Comparison of ENCODE assay signal across 7 mouse cellular contexts in genomic region chr11:97025721-97026344, GRCm38 (mm10). TPM values are rescaled to one million over a fixed set of nuclear protein-coding genes. Genes with fewer than 3 reads are reported as not detected.
DNase-seq lines count a peak whose midpoint lies in the region; ATAC-seq lines count a peak whose summit lies in the region.

No protein-coding gene starts in this region.

- H3K27me3 ChIP-seq in intestine, embryonic 16.5 days (replicated peaks; ENCODE audit: control insufficient read depth, insufficient read depth, low read length): peaks cover 26% of the 10 kb centered on the region
- H3K27me3 ChIP-seq in midbrain, embryonic 11.5 days (ENCODE audit: control insufficient read depth, insufficient read depth, low read length): peaks cover 42% of the 10 kb centered on the region

- peak overlapping the region; percentile 31 for H3K4me3 ChIP-seq in intestine, embryonic 16.5 days (ENCODE audit: low read length)
- peak overlapping the region; percentile 8; the same call in 1 of the 2 replicates for H3K4me3 ChIP-seq in midbrain, embryonic 11.5 days (ENCODE audit: low read depth, low read length)

- H3K4me2 ChIP-seq in intestine, embryonic 16.5 days (ENCODE audit: low read depth, low read length): peak overlapping the region; percentile 45
- H3K4me2 ChIP-seq in midbrain, embryonic 11.5 days: peak overlapping the region; percentile 45

- peak; percentile 32 for ATAC-seq in intestine, embryonic 16.5 days
- ATAC-seq in midbrain, embryonic 11.5 days (ENCODE audit: low FRiP score): peak; percentile 60

- H3K4me1 ChIP-seq in intestine, embryonic 16.5 days (ENCODE audit: control insufficient read depth, insufficient read depth, low read length): peaks cover 35% of the 10 kb centered on the region
- peaks cover 28% of the 10 kb centered on the region for H3K4me1 ChIP-seq in midbrain, embryonic 11.5 days (ENCODE audit: control insufficient read depth, insufficient read depth, low read length)

- H3K27ac ChIP-seq in intestine, embryonic 16.5 days (ENCODE audit: low read length): peak overlapping the region; percentile 42
- peak overlapping the region; percentile 68 for H3K27ac ChIP-seq in midbrain, embryonic 11.5 days (ENCODE audit: low read depth, low read length)

- intact Hi-C loops in left cerebral cortex, postnatal 4 days (cut with DNase I): no loop called here

- peak; percentile 87 for DNase-seq in adrenal gland, adult 2 months
- peak; percentile 84 for DNase-seq in embryo, embryonic 11.5 days (ENCODE audit: low read depth, low spot score)
- peak; percentile 81 to 88 for DNase-seq in gastrocnemius, postnatal 4 days (ENCODE audit: low spot score in 2 of 2)
- DNase-seq in left cerebral cortex, postnatal 4 days: peak; percentile 87
- peak; percentile 99 for DNase-seq in midbrain, embryonic 11.5 days (ENCODE audit: low spot score, missing footprints)
- DNase-seq in skeletal muscle tissue, adult 2 months (ENCODE audit: low read depth, low spot score): peak; percentile 81

- peak overlapping the region; percentile 56 for H3K9ac ChIP-seq in intestine, embryonic 16.5 days (ENCODE audit: low read depth, low read length)
- peak overlapping the region; percentile 39 for H3K9ac ChIP-seq in midbrain, embryonic 11.5 days (ENCODE audit: low read length)

- 4% methylated on average over 17 of the region's 17 CpGs for WGBS in intestine, embryonic 16.5 days
- WGBS in midbrain, embryonic 11.5 days: under 1% methylated on average over 17 of the region's 17 CpGs

- H3K36me3 ChIP-seq in intestine, embryonic 16.5 days (ENCODE audit: control insufficient read depth, insufficient read depth, low read length): no peaks in the 10 kb centered on the region
- no peaks in the 10 kb centered on the region for H3K36me3 ChIP-seq in midbrain, embryonic 11.5 days (ENCODE audit: control insufficient read depth, insufficient read depth, low read length)

- H3K9me3 ChIP-seq in intestine, embryonic 16.5 days (ENCODE audit: control insufficient read depth, low read length): no peaks in the 10 kb centered on the region
- H3K9me3 ChIP-seq in midbrain, embryonic 11.5 days (ENCODE audit: control insufficient read depth, low read length): no peaks in the 10 kb centered on the region

RNA-seq across cellular contexts. Expression of gene Scrn2, which starts 3.9 kb away (rescaled TPM):
- total RNA-seq in adrenal gland, adult 2 months (2021): 10 to 100 TPM; 13.3 to 25.0 TPM
- 27.6 and 28.6 TPM in 2 replicates for polyA plus RNA-seq in adrenal gland, adult 2 months (2012; rRNA removed)
- total RNA-seq in gastrocnemius, postnatal 4 days (2021): 10 to 100 TPM; 12.2 to 15.8 TPM
- polyA plus RNA-seq in intestine, embryonic 16.5 days (2015; fragmentation: Nextera tagmentation; extraction: Ambion mirVana): 25.5 and 26.9 TPM in 2 replicates
- 1 to 10 TPM; 5.5 to 7.3 TPM for total RNA-seq in left cerebral cortex, postnatal 4 days (2021)
- 21.3 and 22.1 TPM in 2 replicates for polyA plus RNA-seq in midbrain, embryonic 11.5 days (2014; fragmentation: Nextera tagmentation; extraction: Ambion mirVana)

RNA-seq across cellular contexts. Expression of gene Sp6, which starts 12.6 kb away (rescaled TPM):
- total RNA-seq in adrenal gland, adult 2 months (2021): under 1 TPM; 0.09 to 0.24 TPM
- 0.10 and 0.31 TPM in 2 replicates for polyA plus RNA-seq in adrenal gland, adult 2 months (2012; rRNA removed)
- under 1 TPM; 0.27 to 0.34 TPM for total RNA-seq in gastrocnemius, postnatal 4 days (2021)
- not detected in 2 replicates for polyA plus RNA-seq in intestine, embryonic 16.5 days (2015; fragmentation: Nextera tagmentation; extraction: Ambion mirVana)
- total RNA-seq in left cerebral cortex, postnatal 4 days (2021): 1 to 10 TPM in 1 of 2 experiments, under 1 TPM in 1; 0.92 to 1.1 TPM
- not detected in 2 replicates for polyA plus RNA-seq in midbrain, embryonic 11.5 days (2014; fragmentation: Nextera tagmentation; extraction: Ambion mirVana)

RNA-seq across cellular contexts. Expression of gene Lrrc46, which starts 15.4 kb away (rescaled TPM):
- total RNA-seq in adrenal gland, adult 2 months (2021): 1 to 10 TPM in 1 of 2 experiments, under 1 TPM in 1; 0.98 to 1.1 TPM
- polyA plus RNA-seq in adrenal gland, adult 2 months (2012; rRNA removed): 0.47 and 0.50 TPM in 2 replicates
- total RNA-seq in gastrocnemius, postnatal 4 days (2021): under 1 TPM in 1 of 2 experiments, not detected in 1; 0.47 TPM
- polyA plus RNA-seq in intestine, embryonic 16.5 days (2015; fragmentation: Nextera tagmentation; extraction: Ambion mirVana): 0.29 and 0.37 TPM in 2 replicates
- 1 to 10 TPM; 1.0 to 1.5 TPM for total RNA-seq in left cerebral cortex, postnatal 4 days (2021)
- 2.7 TPM in 2 replicates for polyA plus RNA-seq in midbrain, embryonic 11.5 days (2014; fragmentation: Nextera tagmentation; extraction: Ambion mirVana)

RNA-seq across cellular contexts. Expression of gene Mrpl10, which starts 15.5 kb away (rescaled TPM):
- 100 to 1,000 TPM; 130 to 154 TPM for total RNA-seq in adrenal gland, adult 2 months (2021)
- polyA plus RNA-seq in adrenal gland, adult 2 months (2012; rRNA removed): 197 and 276 TPM in 2 replicates
- total RNA-seq in gastrocnemius, postnatal 4 days (2021): 10 to 100 TPM; 56.4 to 59.2 TPM
- 85.4 and 93.0 TPM in 2 replicates for polyA plus RNA-seq in intestine, embryonic 16.5 days (2015; fragmentation: Nextera tagmentation; extraction: Ambion mirVana)
- total RNA-seq in left cerebral cortex, postnatal 4 days (2021): 10 to 100 TPM; 45.1 to 49.7 TPM
- 71.0 and 72.2 TPM in 2 replicates for polyA plus RNA-seq in midbrain, embryonic 11.5 days (2014; fragmentation: Nextera tagmentation; extraction: Ambion mirVana)

RNA-seq across cellular contexts. Expression of gene Osbpl7, which starts 24.6 kb away (rescaled TPM):
- 10 to 100 TPM in 1 of 2 experiments, 1 to 10 TPM in 1; 7.4 to 12.7 TPM for total RNA-seq in adrenal gland, adult 2 months (2021)
- 14.8 and 16.0 TPM in 2 replicates for polyA plus RNA-seq in adrenal gland, adult 2 months (2012; rRNA removed)
- 1 to 10 TPM; 5.7 to 6.8 TPM for total RNA-seq in gastrocnemius, postnatal 4 days (2021)
- polyA plus RNA-seq in intestine, embryonic 16.5 days (2015; fragmentation: Nextera tagmentation; extraction: Ambion mirVana): 12.4 and 12.6 TPM in 2 replicates
- total RNA-seq in left cerebral cortex, postnatal 4 days (2021): 10 to 100 TPM; 15.3 to 18.4 TPM
- 4.2 and 4.8 TPM in 2 replicates for polyA plus RNA-seq in midbrain, embryonic 11.5 days (2014; fragmentation: Nextera tagmentation; extraction: Ambion mirVana)

Comparison
In these comparisons a context has a peak if more than half of its experiments do, and no peak if none do; other contexts are left out.
1. Peak in every context shown above with its lines: DNase-seq, ATAC-seq, H3K4me3 ChIP-seq and H3K27ac ChIP-seq.